Mouse (Mus musculus): ENCODE measurements around the gene Fut11. TPM values are rescaled to one million over a fixed set of nuclear protein-coding genes. Genes with fewer than 3 reads are reported as not detected.
A peak's percentile ranks its signal among the peaks of the same experiment; 100 is the strongest.

Fut11 gene
- total RNA-seq (2021), result 10 to 100 TPM; 15.5 to 18.0 TPM
- 47.8 and 51.2 TPM in 2 replicates for polyA plus RNA-seq (2012; rRNA removed)
- long read RNA-seq, full-length matches to known transcripts, result 24 of 27 reads
- long read RNA-seq, partial matches to known transcripts, result 2 of 27 reads
- long read RNA-seq, other reads (novel, unspliced or antisense), result 1 of 27 reads

- peak; percentile 93 for DNase-seq
Measured at GRCm38 (mm10) chr14:20694884-20695760, at the start of gene Fut11. Fut11 (plus strand) TSS chr14:20694968.

- DNase-seq, result no peak
Measured at GRCm38 (mm10) chr14:20645547-20645946, 49.2 kb upstream of the Fut11 start.

- DNase-seq, result no peak
Measured at GRCm38 (mm10) chr14:20646381-20646780, 48.4 kb upstream of the Fut11 start.

GRCm38 (mm10) chr14:20651000-20651399 lies 43.8 kb upstream of the Fut11 start:
- no peak for DNase-seq

- no peak for DNase-seq
Measured at GRCm38 (mm10) chr14:20651722-20652256, 43.0 kb upstream of the Fut11 start.

- DNase-seq, result no peak
Measured at GRCm38 (mm10) chr14:20654690-20655421, 39.9 kb upstream of the Fut11 start.

GRCm38 (mm10) chr14:20655731-20656130 lies 39.0 kb upstream of the Fut11 start:
- no peak for DNase-seq

- DNase-seq, result no peak
Measured at GRCm38 (mm10) chr14:20656361-20656760, 38.4 kb upstream of the Fut11 start, which contains the start of gene Myoz1. Myoz1 (minus strand) TSS chr14:20656540.

GRCm38 (mm10) chr14:20658326-20658725 lies 36.4 kb upstream of the Fut11 start:
- peak; percentile 28 for DNase-seq

GRCm38 (mm10) chr14:20658902-20659301 lies 35.9 kb upstream of the Fut11 start:
- DNase-seq, result no peak

GRCm38 (mm10) chr14:20659687-20660086 lies 35.1 kb upstream of the Fut11 start:
- no peak for DNase-seq

GRCm38 (mm10) chr14:20660827-20661660 lies 33.7 kb upstream of the Fut11 start:
- peak; percentile 95 for DNase-seq

- no peak for DNase-seq
Measured at GRCm38 (mm10) chr14:20661661-20662331, 33.0 kb upstream of the Fut11 start.

GRCm38 (mm10) chr14:20662740-20663139 lies 32.0 kb upstream of the Fut11 start:
- no peak for DNase-seq

- DNase-seq, result no peak
Measured at GRCm38 (mm10) chr14:20663601-20664000, 31.2 kb upstream of the Fut11 start.

- no peak for DNase-seq
Measured at GRCm38 (mm10) chr14:20664436-20664835, 30.3 kb upstream of the Fut11 start.

GRCm38 (mm10) chr14:20667469-20667868 lies 27.3 kb upstream of the Fut11 start:
- no peak for DNase-seq

- DNase-seq, result no peak
Measured at GRCm38 (mm10) chr14:20668154-20668810, 26.5 kb upstream of the Fut11 start, which contains the start of gene Synpo2l. Synpo2l (minus strand) TSS chr14:20668354.

- no peak for DNase-seq
Measured at GRCm38 (mm10) chr14:20672990-20673389, 21.8 kb upstream of the Fut11 start.

- no peak for DNase-seq
Measured at GRCm38 (mm10) chr14:20673735-20674063, 21.1 kb upstream of the Fut11 start.
